Comparison of ENCODE assay signal across 13 mouse cellular contexts in genomic region chr14:77942793-77943558, GRCm38 (mm10). TPM values are rescaled to one million over a fixed set of nuclear protein-coding genes. Genes with fewer than 3 reads are reported as not detected.
DNase-seq lines count a peak whose midpoint lies in the region; ATAC-seq lines count a peak whose summit lies in the region.
"Had no signal": no experiment of that assay in that cellular context is flagged by ENCODE, and none has a peak within 500 bp of the region (broad histone marks: within the 10 kb centered on the region; RNA-seq: fewer than 3 reads in every experiment).

No protein-coding gene starts in this region.

- 56% methylated on average over 15 of the region's 15 CpGs for WGBS in limb, embryonic 12.5 days
- WGBS in limb, embryonic 10.5 days, result 87% methylated on average over 15 of the region's 15 CpGs
- WGBS in hindbrain, embryonic 12.5 days, result 49% methylated on average over 15 of the region's 15 CpGs
- WGBS in neural tube, embryonic 14.5 days, result 27% methylated on average over 15 of the region's 15 CpGs

- H3K27me3 ChIP-seq in limb, embryonic 12.5 days, result no peaks in the 10 kb centered on the region
- no peaks in the 10 kb centered on the region for H3K27me3 ChIP-seq in limb, embryonic 10.5 days (ENCODE audit: low read depth, poor library complexity, severe bottlenecking)
- H3K27me3 ChIP-seq in hindbrain, embryonic 12.5 days, result no peaks in the 10 kb centered on the region
- H3K27me3 ChIP-seq in neural tube, embryonic 14.5 days (ENCODE audit: control insufficient read depth, insufficient read depth, low read length), result no peaks in the 10 kb centered on the region
- H3K27me3 ChIP-seq: CH12.LX; liver, embryonic 15.5 days had no signal

- no peak overlapping the region for H3K4me3 ChIP-seq in limb, embryonic 12.5 days (replicated peaks)
- no peak overlapping the region for H3K4me3 ChIP-seq in limb, embryonic 10.5 days
- no peak overlapping the region for H3K4me3 ChIP-seq in hindbrain, embryonic 12.5 days
- no peak overlapping the region for H3K4me3 ChIP-seq in neural tube, embryonic 14.5 days (ENCODE audit: low read depth, low read length)
- H3K4me3 ChIP-seq: liver, embryonic 15.5 days had no signal

- H3K4me1 ChIP-seq in limb, embryonic 12.5 days (replicated peaks), result 0 out of 2 replicates have a peak, but pooled peaks cover 8% of the 10 kb centered on the region
- peaks cover 6% of the 10 kb centered on the region; the same call in 1 of the 2 replicates for H3K4me1 ChIP-seq in limb, embryonic 10.5 days
- no peaks in the 10 kb centered on the region for H3K4me1 ChIP-seq in hindbrain, embryonic 12.5 days
- no peaks in the 10 kb centered on the region for H3K4me1 ChIP-seq in neural tube, embryonic 14.5 days (ENCODE audit: control insufficient read depth, insufficient read depth, low read length)
- H3K4me1 ChIP-seq: liver, embryonic 15.5 days had no signal

- no peak overlapping the region for H3K9ac ChIP-seq in limb, embryonic 12.5 days (replicated peaks)
- no peak overlapping the region for H3K9ac ChIP-seq in hindbrain, embryonic 12.5 days
- no peak overlapping the region for H3K9ac ChIP-seq in neural tube, embryonic 14.5 days (replicated peaks; ENCODE audit: low read depth, low read length)
- H3K9ac ChIP-seq: liver, embryonic 15.5 days had no signal

- no peaks in the 10 kb centered on the region for H3K36me3 ChIP-seq in limb, embryonic 12.5 days
- H3K36me3 ChIP-seq in limb, embryonic 10.5 days, result no peaks in the 10 kb centered on the region
- H3K36me3 ChIP-seq in hindbrain, embryonic 12.5 days, result no peaks in the 10 kb centered on the region
- no peaks in the 10 kb centered on the region for H3K36me3 ChIP-seq in neural tube, embryonic 14.5 days (ENCODE audit: control insufficient read depth, insufficient read depth, low read length)
- H3K36me3 ChIP-seq: liver, embryonic 15.5 days had no signal

- no peak for ATAC-seq in limb, embryonic 12.5 days (ENCODE audit: insufficient number of reproducible peaks, insufficient read depth, low FRiP score, low TSS enrichment, low read depth)
- ATAC-seq in hindbrain, embryonic 12.5 days (ENCODE audit: low FRiP score), result 0 out of 2 replicates have a peak, but pooled peaks have one; percentile 13
- ATAC-seq in neural tube, embryonic 14.5 days (ENCODE audit: low read depth), result peak; percentile 90

- H3K9me3 ChIP-seq in limb, embryonic 12.5 days, result 0 out of 2 replicates have a peak, but pooled peaks cover 8% of the 10 kb centered on the region
- no peaks in the 10 kb centered on the region for H3K9me3 ChIP-seq in limb, embryonic 10.5 days (replicated peaks)
- no peaks in the 10 kb centered on the region for H3K9me3 ChIP-seq in hindbrain, embryonic 12.5 days (replicated peaks)
- no peaks in the 10 kb centered on the region for H3K9me3 ChIP-seq in neural tube, embryonic 14.5 days (ENCODE audit: control insufficient read depth, low read length)
- H3K9me3 ChIP-seq: liver, embryonic 15.5 days had no signal

- peak overlapping the region; percentile 40 for H3K4me2 ChIP-seq in limb, embryonic 12.5 days
- H3K4me2 ChIP-seq in hindbrain, embryonic 12.5 days (replicated peaks), result peak overlapping the region; percentile 28
- peak overlapping the region; percentile 36 for H3K4me2 ChIP-seq in neural tube, embryonic 14.5 days (ENCODE audit: low read depth, low read length)
- H3K4me2 ChIP-seq: liver, embryonic 15.5 days had no signal

- no peak overlapping the region for H3K27ac ChIP-seq in limb, embryonic 12.5 days
- no peak overlapping the region for H3K27ac ChIP-seq in limb, embryonic 10.5 days
- no peak overlapping the region for H3K27ac ChIP-seq in hindbrain, embryonic 12.5 days
- peak overlapping the region; percentile 35; the same call in 1 of the 2 replicates for H3K27ac ChIP-seq in neural tube, embryonic 14.5 days (ENCODE audit: low read depth, low read length)
- H3K27ac ChIP-seq: kidney, postnatal 0 days; liver, embryonic 15.5 days; macrophage had no signal

- no peak for DNase-seq in limb, embryonic 10.5 days (ENCODE audit: low spot score)
- DNase-seq in layer of hippocampus, postnatal 25 days (ENCODE audit: extremely low spot score in 1 of 2, low spot score in 1 of 2), result peak; percentile 31 to 47
- DNase-seq in thymus, adult 18-20 months, result no peak
- DNase-seq in T-cell, adult 2 months (ENCODE audit: low spot score), result no peak
- DNase-seq in gastrocnemius, adult 8-10 months (ENCODE audit: low spot score in 2 of 2), result no peak
- DNase-seq: thymus, postnatal 14 days had no signal

RNA-seq across cellular contexts. Expression of gene Epsti1, which starts 38.9 kb away (rescaled TPM):
- 0.25 and 0.29 TPM in 2 replicates for polyA plus RNA-seq in limb, embryonic 12.5 days (2016; fragmentation: Nextera tagmentation; extraction: Ambion mirVana)
- 0.08 TPM in 1 of 2 replicates, not detected in the other for polyA plus RNA-seq in limb, embryonic 10.5 days (2016; fragmentation: Nextera tagmentation; extraction: Ambion mirVana)
- polyA plus RNA-seq in hindbrain, embryonic 12.5 days (2016; fragmentation: Nextera tagmentation; extraction: Ambion mirVana), result 0.40 and 0.48 TPM in 2 replicates
- total RNA-seq in layer of hippocampus, postnatal 25 days (2021), result under 1 TPM in 1 of 2 experiments, not detected in 1; 0.38 TPM
- 0.21 and 0.23 TPM in 2 replicates for polyA plus RNA-seq in neural tube, embryonic 14.5 days (2014; fragmentation: Nextera tagmentation; extraction: Ambion mirVana)
- total RNA-seq in gastrocnemius, adult 8-10 months (2022), result under 1 TPM in 2 of 4 experiments, not detected in 2; 0.17 to 0.24 TPM

Comparison
In these comparisons a context has a peak if more than half of its experiments do, and no peak if none do; other contexts are left out.
1. DNase-seq: peak in layer of hippocampus, postnatal 25 days (2 of 2); none in limb, embryonic 10.5 days (single experiment), thymus, adult 18-20 months (0 of 2), T-cell, adult 2 months (single experiment) and gastrocnemius, adult 8-10 months (0 of 2).
2. Peak in every context shown above with its lines, with median percentiles within 50 percentile points of each other: H3K4me2 ChIP-seq.